Mouse (Mus musculus) heart, embryonic 16.5 days (tissue): ENCODE data around the gene Tmpo. TPM values are rescaled to one million over a fixed set of nuclear protein-coding genes. Genes with fewer than 3 reads are reported as not detected.

Experiments
- ATAC-seq: fragments of 200-750 bp; cut with Nextera tagmentation; replicated peaks from 2 replicates; pipeline ENCODE4 v1.8.0; 2017; ENCODE audit warnings: moderate number of reproducible peaks; ENCODE audit not compliant: insufficient read depth, low FRiP score; ENCODE audit errors: extremely low read depth
- H3K27ac ChIP-seq: fragments of 300-500 bp; sonication (generic); 2 replicates; pipeline ENCODE4 v1.5.1; 2014; ENCODE audit warnings: mild to moderate bottlenecking, low read length, control low read depth, moderate library complexity
- H3K27me3 ChIP-seq: fragments of 300-500 bp; sonication (generic); 2 replicates; pipeline ENCODE4 v1.6.1; 2014; ENCODE audit warnings: low read length, mixed read lengths; ENCODE audit not compliant: control insufficient read depth, insufficient read depth
- H3K36me3 ChIP-seq: fragments of 300-500 bp; sonication (generic); 2 replicates; pipeline ENCODE4 v1.6.1; 2014; ENCODE audit not compliant: control insufficient read depth, insufficient read depth
- H3K4me1 ChIP-seq: fragments of 300-500 bp; sonication (generic); 2 replicates; pipeline ENCODE4 v1.6.1; 2014; ENCODE audit warnings: low read length, mixed read lengths; ENCODE audit not compliant: control insufficient read depth, insufficient read depth
- H3K4me2 ChIP-seq: fragments of 300-500 bp; sonication (generic); 2 replicates; pipeline ENCODE4 v1.6.1; 2014; ENCODE audit warnings: low read depth, mild to moderate bottlenecking, control low read depth, low read length
- H3K4me3 ChIP-seq: fragments of 300-500 bp; sonication (generic); 2 replicates; pipeline ENCODE4 v1.5.1; 2014; ENCODE audit warnings: mild to moderate bottlenecking, control low read depth, low read length
- H3K9ac ChIP-seq: fragments of 300-500 bp; sonication (generic); 2 replicates; pipeline ENCODE4 v1.6.1; 2014; ENCODE audit warnings: low read length, control low read depth
- H3K9me3 ChIP-seq: fragments of 300-500 bp; sonication (generic); replicated peaks from 2 replicates; pipeline ENCODE4 v1.6.1; 2016; ENCODE audit warnings: low read length; ENCODE audit not compliant: control insufficient read depth
- WGBS: fragments of 180-500 bp; shearing (Covaris S2); extraction: QIAGEN DNeasy Blood & Tissue Kit; methylation state at CpG from one replicate; pipeline ENCODE4 v1.1.7; 2014; 5-methylcytosine and 5-hydroxymethylcytosine counted together
- polyA plus RNA-seq: library from polyadenylated mRNA; unstranded; fragments of >200 nt; fragmentation: Nextera tagmentation; extraction: Ambion mirVana; gene quantifications from 2 replicates; pipeline ENCODE4 v1.2.1, GENCODE M21; 2015

Gene Tmpo
- polyA plus RNA-seq, 1 experiment from 2014 or later, result 148 TPM

DNA sequence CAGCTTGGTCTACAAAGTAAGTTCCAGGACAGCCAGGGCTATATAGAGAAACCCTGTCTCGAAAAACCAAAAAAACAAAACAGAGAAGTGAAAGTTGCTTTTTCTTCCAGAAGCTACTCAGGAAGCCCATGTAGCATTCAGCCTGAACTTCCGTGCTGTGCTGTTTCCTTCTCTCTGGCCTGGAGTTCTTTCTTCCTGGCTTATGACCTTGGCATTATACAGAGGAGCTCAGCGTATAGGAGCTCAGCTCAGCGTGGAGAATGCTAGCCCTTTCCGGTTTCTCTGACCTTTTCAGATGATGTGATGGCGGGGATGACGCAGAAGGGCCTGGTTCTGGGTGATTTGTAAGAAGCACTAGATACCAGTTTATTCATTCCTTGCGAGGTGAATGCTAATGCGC, 43.7 kb downstream of the Tmpo start:
- ATAC-seq, result no peak

DNA sequence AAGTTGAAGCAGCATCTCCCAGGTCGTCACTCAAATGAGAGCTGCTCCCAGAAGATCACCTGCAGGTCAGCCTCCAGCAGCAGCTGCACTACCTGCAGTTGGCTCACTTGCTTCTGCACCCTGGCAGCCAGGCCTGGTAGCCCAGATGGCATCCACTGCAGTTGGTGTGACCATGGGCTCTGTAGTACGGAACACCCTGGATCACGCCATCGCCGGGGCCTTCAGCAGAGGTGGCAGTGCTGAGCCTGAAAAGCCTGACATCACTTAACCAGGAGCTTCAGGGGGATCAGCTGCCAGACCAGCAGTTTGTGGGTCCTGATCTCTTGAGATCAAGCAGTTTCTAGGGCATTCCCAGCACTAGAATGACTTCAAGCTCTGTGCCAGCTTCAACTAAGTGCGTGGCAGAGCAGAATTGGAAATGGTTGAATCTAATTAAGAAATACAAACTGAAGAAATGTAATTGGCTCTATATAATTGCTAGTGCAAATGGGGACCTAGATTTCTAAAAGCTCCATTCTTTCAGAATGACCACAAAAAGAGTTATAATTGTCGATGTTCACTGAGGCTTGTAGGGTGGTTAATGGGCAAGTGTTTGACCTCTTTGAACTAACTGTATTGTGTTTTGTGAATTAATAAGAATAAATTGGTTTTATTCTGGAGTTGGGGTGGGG, 45.7 kb downstream of the Tmpo start:
- Histone ChIP-seq H3K36me3 (no peaks in the 10 kb centered on the region), H3K4me3 (no peak overlapping the region), H3K4me2 (no peak overlapping the region), H3K27me3 (no peaks in the 10 kb centered on the region), H3K4me1 (peaks cover 12% of the 10 kb centered on the region), H3K9ac (no peak overlapping the region), H3K9me3 (no peaks in the 10 kb centered on the region), H3K27ac (no peak overlapping the region)
- WGBS, result 87% methylated on average over 7 of the region's 7 CpGs
- no peak for ATAC-seq

More for the DNA sequence above, 43.7 kb downstream of the Tmpo start:
- Histone ChIP-seq H3K27me3 (no peaks in the 10 kb centered on the region), H3K4me2 (no peak overlapping the region), H3K9ac (no peak overlapping the region), H3K36me3 (no peaks in the 10 kb centered on the region), H3K4me1 (peaks cover 12% of the 10 kb centered on the region), H3K4me3 (no peak overlapping the region), H3K27ac (no peak overlapping the region), H3K9me3 (no peaks in the 10 kb centered on the region)
- 81% methylated on average over 9 of the region's 9 CpGs for WGBS

DNA sequence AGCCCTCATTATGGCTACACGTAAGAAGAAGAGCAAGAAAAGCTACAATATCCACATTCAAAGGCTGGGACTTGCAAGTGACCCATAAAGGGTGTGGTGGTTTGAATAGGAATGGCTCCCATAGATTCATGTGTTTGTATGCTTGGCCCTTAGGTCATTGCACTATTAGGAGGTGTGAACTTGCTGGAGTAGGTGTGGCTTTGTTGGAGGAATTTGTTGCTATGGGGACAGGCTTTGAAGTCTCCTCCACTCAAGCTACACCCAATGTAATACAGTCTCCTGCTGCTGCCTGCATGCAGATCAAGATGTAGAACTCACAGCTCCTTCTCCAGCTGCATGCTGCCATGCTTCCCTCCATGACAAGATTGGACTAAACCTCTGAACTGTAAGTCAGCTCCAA, 49.5 kb downstream of the Tmpo start:
- 86% methylated on average over 1 of the region's 1 CpGs for WGBS
- no peak for ATAC-seq
- 0 out of 2 replicates have a peak, but pooled peaks cover 3% of the 10 kb centered on the region for H3K9me3 ChIP-seq

DNA sequence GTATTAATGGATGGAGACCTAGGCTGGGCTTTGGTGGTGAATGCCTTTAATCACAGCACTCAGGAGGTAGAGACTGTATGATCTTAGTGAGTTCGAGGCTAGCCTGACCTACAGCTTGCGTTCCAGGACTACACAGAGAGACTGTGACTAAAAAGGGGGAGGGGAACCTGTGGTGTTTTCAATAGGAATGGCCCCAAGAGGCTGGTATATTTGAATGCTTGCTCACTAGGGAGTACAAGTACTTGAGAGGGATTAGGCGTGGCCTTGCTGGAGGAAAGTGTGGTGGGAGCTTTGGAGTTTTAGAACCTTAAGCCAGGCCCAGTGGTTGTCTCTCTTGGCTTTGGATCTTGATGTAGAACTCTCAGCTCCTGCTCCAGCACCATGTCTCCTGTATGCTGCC, 50.3 kb downstream of the Tmpo start:
- Histone ChIP-seq H3K9ac (no peak overlapping the region), H3K27me3 (no peaks in the 10 kb centered on the region), H3K9me3 (0 out of 2 replicates have a peak, but pooled peaks cover 3% of the 10 kb centered on the region), H3K4me2 (no peak overlapping the region), H3K4me3 (no peak overlapping the region), H3K27ac (no peak overlapping the region), H3K4me1 (peaks cover 10% of the 10 kb centered on the region), H3K36me3 (no peaks in the 10 kb centered on the region)
- no peak for ATAC-seq
- 91% methylated on average over 3 of the region's 3 CpGs for WGBS

More for the DNA sequence above, 49.5 kb downstream of the Tmpo start:
- Histone ChIP-seq H3K4me3 (no peak overlapping the region), H3K36me3 (no peaks in the 10 kb centered on the region), H3K4me1 (peaks cover 9% of the 10 kb centered on the region), H3K9ac (no peak overlapping the region), H3K27me3 (no peaks in the 10 kb centered on the region), H3K4me2 (no peak overlapping the region), H3K27ac (no peak overlapping the region)

DNA sequence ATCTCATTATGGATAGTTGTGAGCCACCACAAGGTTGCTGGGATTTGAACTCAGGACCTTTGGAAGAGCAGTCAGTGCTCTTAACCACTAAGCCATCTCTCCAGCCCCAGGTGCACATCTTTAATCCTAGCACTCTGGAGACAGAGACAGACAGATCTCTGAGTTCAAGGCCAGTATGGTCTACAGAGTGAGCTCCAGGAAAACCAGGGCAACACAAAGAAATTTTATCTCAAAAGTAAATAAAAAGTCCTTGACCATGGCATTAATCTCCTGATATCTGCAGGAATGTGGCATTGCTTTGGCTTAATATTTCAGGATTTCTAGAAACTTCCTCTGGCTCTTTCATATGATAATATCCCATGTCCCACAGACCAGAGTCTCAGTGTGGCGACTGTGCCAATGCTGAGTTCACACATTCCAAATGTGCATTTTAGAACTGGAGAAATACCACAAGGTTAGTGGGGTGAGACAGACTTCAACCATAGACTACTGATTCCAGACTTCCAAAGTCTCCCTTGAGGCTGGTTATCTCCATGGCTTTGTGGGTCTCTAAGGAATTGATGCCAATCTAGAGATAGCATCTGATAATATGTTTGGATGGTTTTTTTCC, 52.5 kb downstream of the Tmpo start:
- H3K9me3 ChIP-seq, result 0 out of 2 replicates have a peak, but pooled peaks cover 3% of the 10 kb centered on the region
- H3K9ac ChIP-seq, result no peak overlapping the region
- H3K36me3 ChIP-seq, result no peaks in the 10 kb centered on the region
- H3K4me2 ChIP-seq, result no peak overlapping the region
- H3K27ac ChIP-seq, result no peak overlapping the region
- no peaks in the 10 kb centered on the region for H3K27me3 ChIP-seq
- no peak overlapping the region for H3K4me3 ChIP-seq
- 58% methylated on average over 1 of the region's 1 CpGs for WGBS
- H3K4me1 ChIP-seq, result peaks cover 12% of the 10 kb centered on the region
- ATAC-seq, result no peak

DNA sequence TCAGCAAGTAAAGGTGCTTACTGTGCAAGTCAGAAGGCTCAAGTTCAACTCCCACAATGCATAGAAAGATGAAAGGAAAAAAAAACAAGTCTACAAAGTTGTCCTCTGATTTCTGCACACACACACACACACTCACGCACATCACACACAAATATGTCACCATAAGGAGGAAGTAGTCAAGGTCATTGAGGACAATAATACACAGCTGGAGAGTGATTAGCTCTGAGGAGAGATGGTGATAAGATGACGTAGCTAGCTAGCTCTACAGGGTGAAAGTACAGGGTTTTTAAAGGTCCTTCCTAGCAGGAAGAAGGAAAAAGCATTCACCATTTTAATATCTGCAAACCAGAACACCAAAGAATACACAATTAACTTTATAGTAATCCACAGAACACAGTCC, 53.7 kb downstream of the Tmpo start:
- H3K9me3 ChIP-seq, result 0 out of 2 replicates have a peak, but pooled peaks cover 3% of the 10 kb centered on the region
- no peak overlapping the region for H3K4me2 ChIP-seq
- no peak overlapping the region for H3K4me3 ChIP-seq
- 35% methylated on average over 2 of the region's 2 CpGs for WGBS
- H3K27me3 ChIP-seq, result no peaks in the 10 kb centered on the region
- ATAC-seq, result no peak
- H3K9ac ChIP-seq, result 0 out of 2 replicates have a peak overlapping the region, but pooled peaks have one; percentile 21
- no peaks in the 10 kb centered on the region for H3K36me3 ChIP-seq
- H3K4me1 ChIP-seq, result peaks cover 12% of the 10 kb centered on the region
- H3K27ac ChIP-seq, result peak overlapping the region; percentile 86

DNA sequence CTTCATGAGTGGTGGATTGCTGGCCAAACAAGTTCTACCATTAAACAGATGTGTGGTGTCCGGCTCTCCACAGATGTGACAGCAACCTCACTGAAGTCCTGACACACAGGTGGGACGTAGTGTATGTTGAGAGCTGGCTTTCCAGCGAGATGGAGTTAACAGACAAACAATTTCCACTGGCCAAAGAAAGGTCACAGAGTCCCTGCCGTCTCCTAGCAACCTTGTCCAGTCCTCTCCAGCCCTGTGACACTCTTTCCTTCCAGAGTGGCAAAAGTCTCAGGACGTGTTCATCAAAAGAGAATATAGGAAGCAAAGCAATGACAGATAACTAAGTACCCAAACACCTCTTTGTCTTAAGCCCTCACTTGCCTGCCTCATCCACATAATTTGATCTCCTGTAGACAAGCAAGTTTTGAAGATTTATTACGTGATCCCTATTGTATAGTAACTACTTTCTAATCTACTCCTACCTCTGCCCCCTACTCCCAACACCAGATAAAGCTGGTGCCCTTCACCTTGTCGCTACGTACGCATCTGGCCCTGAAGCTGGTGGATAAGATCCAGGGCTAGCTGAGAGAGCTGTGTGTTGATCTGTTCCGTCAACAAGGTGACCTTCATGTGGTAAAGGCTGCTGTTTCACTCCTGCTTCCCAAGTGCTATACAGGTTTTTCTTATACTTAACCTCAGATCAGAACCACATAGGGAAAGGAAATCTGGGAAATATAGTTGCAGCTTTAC, 54.3 kb downstream of the Tmpo start:
- H3K27ac ChIP-seq, result peak overlapping the region; percentile 86

DNA sequence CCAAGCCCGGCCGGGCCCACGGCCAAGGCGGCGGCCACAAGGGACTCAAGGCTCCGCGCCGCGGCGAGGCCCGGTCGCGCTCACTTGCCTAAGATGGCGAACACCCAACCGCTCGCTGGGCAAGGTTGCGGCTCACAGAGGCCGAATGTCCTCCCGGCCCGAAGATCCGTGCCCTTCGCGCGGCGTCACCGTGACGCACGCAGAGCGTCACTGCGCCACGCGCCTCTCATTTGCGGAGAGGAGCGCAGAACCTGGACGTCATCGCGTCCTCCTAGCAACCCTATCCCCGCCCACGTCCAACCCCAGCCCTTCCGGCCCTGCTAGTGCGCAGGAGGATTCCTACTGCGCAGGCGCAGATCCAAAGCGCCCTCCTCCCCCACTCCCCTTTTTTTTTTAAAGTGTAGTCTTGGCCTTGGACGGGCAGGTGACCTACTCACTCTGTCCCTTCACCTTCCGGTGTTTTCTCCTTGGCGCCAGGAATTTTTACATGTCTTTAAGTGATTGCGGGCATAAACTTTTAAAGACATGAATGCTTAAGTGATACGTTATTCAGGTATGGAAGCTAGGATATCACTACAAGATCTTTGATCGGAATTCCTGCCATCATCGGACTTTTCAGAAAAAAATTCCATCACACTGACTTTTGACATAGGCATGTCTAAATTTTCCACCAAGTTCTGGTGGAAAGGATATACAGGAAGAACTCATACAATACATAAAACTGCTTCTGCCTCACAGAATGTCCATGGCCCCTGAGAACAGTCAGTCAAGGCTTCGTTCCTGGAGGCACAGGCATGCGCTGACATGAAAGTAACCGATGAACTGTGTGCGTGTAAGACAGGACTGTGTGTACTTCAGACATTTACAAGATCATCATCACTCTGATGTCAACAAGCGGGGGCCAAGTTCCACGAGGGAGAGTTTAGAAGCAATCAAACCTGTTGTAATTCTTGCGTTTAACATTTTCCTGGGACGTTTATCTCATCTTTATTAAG, 57.0 kb downstream of the Tmpo start, which contains the start of gene Slc25a3:
Slc25a3 (minus strand) TSS at position 232 of the 995 bp plus-strand sequence.
- H3K4me2 ChIP-seq, result peak within 1 kb of the TSS; percentile 69
- peaks cover 26% of the 10 kb centered on the region for H3K36me3 ChIP-seq
- H3K27ac ChIP-seq, result peak within 1 kb of the TSS; percentile 97
- peak within 1 kb of the TSS; percentile 100 for H3K4me3 ChIP-seq
- ATAC-seq, result peak; percentile 99
- H3K27me3 ChIP-seq, result no peaks in the 10 kb centered on the region
- H3K9me3 ChIP-seq, result no peaks in the 10 kb centered on the region
- peak within 1 kb of the TSS; percentile 100 for H3K9ac ChIP-seq
- H3K4me1 ChIP-seq, result peaks cover 24% of the 10 kb centered on the region
- WGBS, result 9% methylated on average over 59 of the region's 59 CpGs

More for the DNA sequence above, 54.3 kb downstream of the Tmpo start:
- H3K4me3 ChIP-seq, result no peak overlapping the region
- 31% methylated on average over 10 of the region's 10 CpGs for WGBS
- no peak for ATAC-seq
- 0 out of 2 replicates have a peak, but pooled peaks cover 3% of the 10 kb centered on the region for H3K9me3 ChIP-seq
- H3K9ac ChIP-seq, result peak overlapping the region; percentile 21; the same call in 1 of the 2 replicates
- H3K36me3 ChIP-seq, result peaks cover 4% of the 10 kb centered on the region; the same call in 1 of the 2 replicates
- H3K4me1 ChIP-seq, result peaks cover 12% of the 10 kb centered on the region
- no peak overlapping the region for H3K4me2 ChIP-seq
- H3K27me3 ChIP-seq, result no peaks in the 10 kb centered on the region
